Mouse (Mus musculus): Measurements from ENCODE around the gene Osbpl10.

Osbpl10 gene

DNA sequence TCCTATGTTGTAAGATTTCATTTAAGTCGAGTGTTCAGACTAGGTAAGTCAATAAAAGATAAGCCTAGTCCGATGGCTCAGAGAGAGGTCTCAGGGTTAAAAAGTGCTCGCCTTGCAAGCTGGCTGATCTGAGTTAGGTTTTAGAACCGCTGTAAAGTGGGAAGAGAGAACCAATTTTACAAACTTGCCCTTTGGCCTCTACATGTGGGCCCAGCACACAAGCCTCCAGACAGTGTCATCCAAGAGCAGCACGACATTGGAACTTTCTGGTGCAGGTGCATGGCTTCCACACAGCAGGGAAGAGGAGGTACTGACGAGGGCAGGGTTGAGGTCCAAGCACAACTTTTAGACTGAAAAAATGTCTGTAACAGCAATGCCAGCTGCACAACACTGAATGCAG lies 296.4 kb downstream of the Osbpl10 start:
- in situ Hi-C loops (cut with MboI; ENCODE audit: low pct_unique_long_range_greater_than_20kb in 1 of 2, low sequenced_read_pairs in 2 of 2, unreplicated experiment in 1 of 2): no loop called here

- in situ Hi-C loops (cut with MboI; ENCODE audit: low pct_unique_long_range_greater_than_20kb in 1 of 2, low sequenced_read_pairs in 2 of 2, unreplicated experiment in 1 of 2): no loop called here
Measured at GRCm38 (mm10) chr9:115278641-115279040, 300.3 kb downstream of the Osbpl10 start.
